Mouse (Mus musculus) large intestine, adult 2 months (tissue): ENCODE measurements around the gene Fshb. TPM values are rescaled to one million over a fixed set of nuclear protein-coding genes. Genes with fewer than 3 reads are reported as not detected.

Source experiments
- DNase-seq: peaks from one replicate; pipeline ENCODE4 v3.0.0-alpha.2; 2012; ENCODE audit warnings: low read depth, low spot score
- WGBS: fragments of 180-500 bp; shearing (Covaris S2); methylation state at CpG from one replicate; pipeline ENCODE4 v1.1.7; 2018; 5-methylcytosine and 5-hydroxymethylcytosine counted together
- polyA plus RNA-seq: library from polyadenylated mRNA; depleted of rRNA; stranded (reverse); fragments of >200 nt; gene quantifications from 2 replicates; pipeline ENCODE4 v1.2.3, GENCODE M21; 2012; rRNA removed

The Fshb gene
- not detected in 2 replicates for polyA plus RNA-seq

DNA sequence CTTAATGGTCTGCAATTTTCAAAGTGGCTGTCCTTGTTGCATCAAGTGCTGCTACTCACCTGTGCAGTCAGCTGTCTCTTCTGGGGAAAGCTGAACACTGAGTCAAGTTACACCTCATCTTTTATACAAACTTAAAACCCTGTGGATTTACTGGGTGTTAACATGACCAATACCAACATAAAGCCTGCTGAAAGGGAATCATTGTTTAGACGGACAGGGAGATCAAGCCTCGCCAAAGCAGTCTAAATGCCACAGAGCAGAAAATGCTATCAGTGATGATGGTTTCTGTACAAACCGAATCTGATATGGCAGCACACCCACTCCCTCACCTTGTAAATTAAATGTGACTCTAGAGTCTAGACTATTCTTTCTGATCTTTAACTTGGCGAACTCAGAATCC, at the start of gene Fshb:
TSS of gene Fshb (minus strand) at position 101 of the 400 bp plus-strand sequence.
- DNase-seq: no peak
- WGBS: 71% methylated on average over 4 of the region's 4 CpGs

GRCm38 (mm10) chr2:107084256-107084655, 24.8 kb upstream of the Fshb start:
- DNase-seq: no peak
- 44% methylated on average over 2 of the region's 2 CpGs for WGBS

DNA sequence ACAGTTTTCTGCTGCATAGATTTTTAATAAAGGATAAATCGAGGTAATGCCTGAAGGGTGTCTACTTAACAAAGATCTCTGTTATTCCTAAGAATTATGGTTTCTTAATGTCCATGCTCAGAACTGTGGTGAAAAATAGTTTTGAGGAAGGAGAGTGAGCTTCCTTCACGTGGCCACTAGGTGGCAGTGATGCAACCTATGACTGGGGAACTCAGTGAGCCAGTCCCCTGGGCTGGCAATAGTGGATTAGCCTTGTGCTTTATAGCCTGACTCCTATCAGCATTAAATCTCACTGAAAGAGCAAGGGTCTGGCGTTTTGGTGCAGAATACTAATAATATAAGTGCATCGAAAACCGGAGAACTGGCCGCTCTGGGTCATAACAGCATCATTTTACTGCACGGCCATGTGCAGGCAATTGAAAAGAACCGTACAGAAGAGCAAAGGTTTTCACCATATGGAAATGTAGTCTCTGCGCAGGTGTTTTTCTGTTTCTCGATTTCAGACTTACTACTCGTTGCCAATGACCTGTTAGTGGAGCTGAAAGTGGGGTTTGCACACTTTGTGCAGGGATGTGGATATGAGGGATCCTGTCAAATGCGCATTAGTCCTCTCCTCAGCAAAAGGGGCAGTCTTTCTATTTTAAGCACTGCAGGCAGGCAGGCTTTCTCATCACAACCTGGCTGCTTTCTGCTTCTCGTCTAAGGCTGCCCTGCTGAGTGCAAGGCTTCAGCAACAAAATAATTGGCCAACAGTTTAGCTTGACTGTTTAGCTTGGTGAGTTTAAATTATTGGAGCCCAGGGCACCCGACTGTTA, 23.8 kb upstream of the Fshb start:
- 58% methylated on average over 14 of the region's 14 CpGs for WGBS
- DNase-seq: no peak

GRCm38 (mm10) chr2:107063260-107063659, 3.8 kb upstream of the Fshb start:
- DNase-seq: no peak
- 9% methylated on average over 2 of the region's 2 CpGs for WGBS

DNA sequence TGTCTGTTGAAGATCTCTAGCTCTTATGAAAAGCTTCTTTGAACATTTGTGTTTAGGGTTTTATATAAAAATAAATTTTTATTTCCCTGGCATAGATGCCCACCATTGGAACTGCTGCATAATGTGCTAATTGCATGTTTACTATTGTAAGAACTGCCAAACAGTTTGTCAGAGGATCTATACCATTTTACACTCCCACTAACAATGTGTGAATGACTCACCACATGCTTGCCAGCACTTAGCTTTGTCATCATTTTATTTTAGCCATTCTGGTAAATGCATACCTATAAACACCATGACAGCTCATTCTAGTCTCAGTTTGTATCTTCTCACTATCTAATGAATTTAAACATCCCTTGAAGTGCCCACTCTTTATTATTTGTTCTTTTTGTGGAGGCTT, 13.5 kb downstream of the Fshb start:
- DNase-seq: no peak

DNA sequence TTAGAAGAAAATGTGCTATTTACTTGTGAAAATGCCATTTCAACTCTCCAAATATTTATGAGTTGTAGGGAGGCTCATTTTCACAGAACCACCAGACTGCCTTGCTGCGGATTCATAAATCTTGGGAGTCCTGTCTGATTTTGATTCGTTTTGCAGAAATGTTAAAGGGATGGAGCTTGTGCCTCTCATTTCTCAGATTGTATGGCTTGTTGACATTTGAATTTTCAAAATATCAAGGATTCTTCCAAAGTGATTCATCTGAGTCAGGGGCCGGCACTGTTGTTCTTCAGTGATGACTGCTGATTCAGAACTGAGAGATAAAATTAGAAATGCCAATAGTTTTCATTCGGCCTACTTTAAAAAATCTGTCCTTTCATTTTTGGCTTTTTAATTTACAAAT, 18.6 kb downstream of the Fshb start:
- WGBS: 80% methylated on average over 4 of the region's 4 CpGs
- no peak for DNase-seq

- WGBS: 77% methylated on average over 2 of the region's 2 CpGs
- DNase-seq: no peak
Measured at GRCm38 (mm10) chr2:107035980-107036379, 23.5 kb downstream of the Fshb start.

GRCm38 (mm10) chr2:107024694-107025093, 34.8 kb downstream of the Fshb start:
- 81% methylated on average over 4 of the region's 4 CpGs for WGBS
- no peak for DNase-seq

DNA sequence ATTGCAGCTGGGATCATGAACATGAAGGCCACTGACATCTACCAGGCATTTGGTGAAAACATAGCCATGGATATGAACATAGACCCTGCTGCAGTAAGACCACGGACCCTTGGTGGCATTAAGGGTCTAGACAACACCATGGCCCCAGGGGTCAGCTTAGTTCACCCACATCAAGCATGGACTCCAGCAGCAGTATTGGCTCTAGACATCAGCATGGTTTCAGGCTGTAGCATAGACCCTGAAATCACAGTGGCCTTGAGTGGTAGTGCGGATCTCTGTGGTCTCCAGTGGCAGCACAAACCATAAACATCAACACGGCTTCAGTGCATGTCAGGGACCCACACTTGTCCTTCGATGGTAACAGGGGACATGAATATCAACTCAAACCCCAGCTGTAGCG, 36.7 kb downstream of the Fshb start:
- 90% methylated on average over 5 of the region's 5 CpGs for WGBS
- no peak for DNase-seq

- WGBS: 61% methylated on average over 2 of the region's 2 CpGs
- DNase-seq: no peak
Measured at GRCm38 (mm10) chr2:107019331-107019730, 40.1 kb downstream of the Fshb start.

- no peak for DNase-seq
- 61% methylated on average over 4 of the region's 4 CpGs for WGBS
Measured at GRCm38 (mm10) chr2:107013161-107013560, 46.3 kb downstream of the Fshb start.

DNA sequence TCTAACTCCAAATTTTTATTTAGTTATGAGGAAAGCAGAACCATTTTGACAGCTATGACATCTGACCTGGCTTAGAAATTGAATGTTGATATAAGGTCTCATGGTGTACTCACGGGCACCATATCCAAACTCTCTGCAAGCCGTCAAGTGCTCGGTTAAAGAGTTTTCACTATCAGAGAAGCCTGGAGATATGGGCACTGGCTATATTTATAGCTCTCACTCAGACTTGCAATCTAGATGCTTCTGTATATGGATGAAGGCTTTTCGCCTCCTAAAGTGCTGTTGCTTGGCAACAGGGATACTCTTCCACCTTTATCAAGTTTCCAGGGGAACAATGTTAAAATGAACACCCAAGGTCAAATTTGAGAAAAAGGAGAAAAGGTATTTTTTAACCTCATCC, 47.1 kb downstream of the Fshb start:
- no peak for DNase-seq
- 86% methylated on average over 4 of the region's 4 CpGs for WGBS

DNA sequence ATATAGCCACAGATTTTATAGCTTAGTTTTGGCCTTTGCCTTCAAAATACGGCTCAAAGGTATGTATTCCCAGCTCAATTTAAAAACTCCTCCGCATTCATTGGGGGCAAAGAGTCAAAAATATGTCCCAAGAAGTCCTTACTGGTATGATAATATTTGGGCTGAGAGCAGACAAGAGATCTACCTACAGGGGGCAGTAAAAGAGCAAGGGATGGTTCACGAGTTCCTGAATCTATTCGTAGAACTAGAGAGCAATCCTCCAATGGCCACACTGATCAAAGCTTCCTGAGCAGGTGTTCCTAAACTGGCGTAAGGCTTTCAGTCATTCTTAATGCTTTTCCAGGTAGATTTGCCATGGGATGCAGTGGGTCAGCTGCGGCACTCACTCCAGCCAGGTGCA, 49.3 kb downstream of the Fshb start:
- WGBS: 81% methylated on average over 6 of the region's 6 CpGs
- DNase-seq: no peak

GRCm38 (mm10) chr2:107006378-107006777, 53.1 kb downstream of the Fshb start:
- 67% methylated on average over 3 of the region's 3 CpGs for WGBS
- no peak for DNase-seq

Other genes with a start within 250 kb of the Fshb start
- 2.4 and 3.2 TPM in 2 replicates for gene Arl14ep, start 85.2 kb downstream of the Fshb start, polyA plus RNA-seq
- 0.12 TPM in 1 of 2 replicates, not detected in the other for gene Kcna4, start 231.0 kb upstream of the Fshb start, polyA plus RNA-seq